Mouse (Mus musculus) hindbrain, embryonic 11.5 days (tissue): Measurements from ENCODE around the gene Ttc4. TPM values are rescaled to one million over a fixed set of nuclear protein-coding genes. Genes with fewer than 3 reads are reported as not detected.
A peak's percentile ranks its signal among the peaks of the same experiment; 100 is the strongest.

ENCODE experiments used
- ATAC-seq: fragments of 200-750 bp; cut with Nextera tagmentation; 2 replicates; pipeline ENCODE4 v1.8.0; 2017; ENCODE audit warnings: mild to moderate bottlenecking, moderate TSS enrichment, moderate library complexity; ENCODE audit not compliant: low FRiP score
- DNase-seq: peaks from one replicate; pipeline ENCODE4 v3.0.0-alpha.2; 2015; ENCODE audit warnings: low spot score
- H3K27ac ChIP-seq: fragments of 300-500 bp; sonication (generic); 2 replicates; pipeline ENCODE4 v1.5.1; 2014; ENCODE audit warnings: mild to moderate bottlenecking, low read depth, low read length
- H3K27me3 ChIP-seq: fragments of 300-500 bp; sonication (generic); 2 replicates; pipeline ENCODE4 v1.6.1; 2014; ENCODE audit warnings: mild to moderate bottlenecking, low read length, moderate library complexity, mixed read lengths; ENCODE audit not compliant: control insufficient read depth, insufficient read depth
- H3K36me3 ChIP-seq: fragments of 300-500 bp; sonication (generic); 2 replicates; pipeline ENCODE4 v1.6.1; 2014; ENCODE audit warnings: mild to moderate bottlenecking, low read length, moderate library complexity, mixed read lengths; ENCODE audit not compliant: control insufficient read depth, insufficient read depth
- H3K4me1 ChIP-seq: fragments of 300-500 bp; sonication (generic); replicated peaks from 2 replicates; pipeline ENCODE4 v1.6.1; 2014; ENCODE audit warnings: low read length, mixed read lengths; ENCODE audit not compliant: control insufficient read depth, insufficient read depth
- H3K4me2 ChIP-seq: fragments of 300-500 bp; sonication (generic); replicated peaks from 2 replicates; pipeline ENCODE4 v1.6.1; 2014; ENCODE audit warnings: mild to moderate bottlenecking, low read depth, low read length
- H3K4me3 ChIP-seq: fragments of 300-500 bp; sonication (generic); 2 replicates; pipeline ENCODE4 v1.5.1; 2014; ENCODE audit warnings: low read depth, low read length
- H3K9ac ChIP-seq: fragments of 300-500 bp; sonication (generic); 2 replicates; pipeline ENCODE4 v1.6.1; 2014; ENCODE audit warnings: low read depth, low read length
- H3K9me3 ChIP-seq: fragments of 300-500 bp; sonication (generic); 2 replicates; pipeline ENCODE4 v1.6.1; 2016; ENCODE audit warnings: low read length; ENCODE audit not compliant: control insufficient read depth
- WGBS: fragments of 180-500 bp; shearing (Covaris S2); extraction: QIAGEN DNeasy Blood & Tissue Kit; methylation state at CpG from one replicate; pipeline ENCODE4 v1.1.7; 2014; 5-methylcytosine and 5-hydroxymethylcytosine counted together
- polyA plus RNA-seq: library from polyadenylated mRNA; unstranded; fragments of >200 nt; fragmentation: Nextera tagmentation; extraction: Ambion mirVana; gene quantifications from 2 replicates; pipeline ENCODE4 v1.2.1, GENCODE M21; 2014

The Ttc4 gene
- 78.5 and 95.4 TPM in 2 replicates for polyA plus RNA-seq

GRCm38 (mm10) chr4:106678442-106679118 lies at the start of gene Ttc4:
Ttc4 (minus strand) TSS chr4:106678944.
- H3K36me3 ChIP-seq = no peaks in the 10 kb centered on the region; the same call in none of the 2 replicates
- H3K4me3 ChIP-seq = peak within 1 kb of the TSS; percentile 83
- H3K4me2 ChIP-seq = peak within 1 kb of the TSS; percentile 76
- 0 out of 2 replicates have a peak, but pooled peaks cover 2% of the 10 kb centered on the region for H3K4me1 ChIP-seq
- H3K9me3 ChIP-seq = no peaks in the 10 kb centered on the region
- under 1% methylated on average over 43 of the region's 43 CpGs for WGBS
- H3K9ac ChIP-seq = peak within 1 kb of the TSS; percentile 79
- DNase-seq = peak; percentile 96
- ATAC-seq = peak; percentile 98
- no peaks in the 10 kb centered on the region for H3K27me3 ChIP-seq
- H3K27ac ChIP-seq = no peak within 1 kb of the TSS

DNA sequence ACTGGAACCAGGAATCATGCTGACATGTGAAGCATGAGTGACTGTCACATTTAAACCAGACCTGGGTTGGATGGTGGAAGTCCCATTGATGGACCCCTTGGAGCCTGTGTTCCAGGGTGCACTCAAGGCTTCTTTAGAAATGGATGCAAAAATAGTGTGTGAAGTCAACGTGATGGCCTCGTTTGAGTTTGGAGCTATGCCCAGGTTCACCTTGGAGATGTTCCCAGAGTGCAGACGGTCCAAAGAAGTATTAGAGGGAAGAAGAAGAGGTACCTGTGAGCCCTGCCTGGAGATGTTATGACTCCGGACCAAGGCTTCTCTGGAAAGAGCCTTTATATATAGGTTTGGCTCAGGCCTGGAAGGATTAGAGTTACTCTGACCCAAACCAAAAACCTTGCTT lies 41.9 kb upstream of the Ttc4 start:
- H3K36me3 ChIP-seq = no peaks in the 10 kb centered on the region
- no peak for DNase-seq
- H3K4me3 ChIP-seq = no peak overlapping the region
- WGBS = 93% methylated on average over 4 of the region's 4 CpGs
- no peak for ATAC-seq
- no peak overlapping the region for H3K4me2 ChIP-seq
- no peak overlapping the region for H3K9ac ChIP-seq
- H3K9me3 ChIP-seq = no peaks in the 10 kb centered on the region
- no peak overlapping the region for H3K27ac ChIP-seq
- no peaks in the 10 kb centered on the region for H3K27me3 ChIP-seq
- no peaks in the 10 kb centered on the region for H3K4me1 ChIP-seq

GRCm38 (mm10) chr4:106713622-106714021 lies 34.9 kb upstream of the Ttc4 start:
- no peak overlapping the region for H3K9ac ChIP-seq
- ATAC-seq (peak; percentile 33; the same call in 1 of the 2 replicates), DNase-seq (no peak)
- 92% methylated on average over 6 of the region's 6 CpGs for WGBS
- H3K4me2 ChIP-seq = no peak overlapping the region
- no peaks in the 10 kb centered on the region for H3K27me3 ChIP-seq
- H3K4me1 ChIP-seq = no peaks in the 10 kb centered on the region
- H3K36me3 ChIP-seq = no peaks in the 10 kb centered on the region
- no peak overlapping the region for H3K4me3 ChIP-seq
- no peaks in the 10 kb centered on the region for H3K9me3 ChIP-seq
- no peak overlapping the region for H3K27ac ChIP-seq

- no peaks in the 10 kb centered on the region for H3K9me3 ChIP-seq
- WGBS = 1% methylated on average over 8 of the region's 8 CpGs
- H3K4me2 ChIP-seq = no peak overlapping the region
- no peak overlapping the region for H3K27ac ChIP-seq
- no peak overlapping the region for H3K9ac ChIP-seq
- DNase-seq = peak; percentile 87
- 0 out of 2 replicates have a peak, but pooled peaks have one; percentile 40 for ATAC-seq
- H3K36me3 ChIP-seq = no peaks in the 10 kb centered on the region
- H3K4me1 ChIP-seq = no peaks in the 10 kb centered on the region
- H3K4me3 ChIP-seq = no peak overlapping the region
- H3K27me3 ChIP-seq = no peaks in the 10 kb centered on the region
Observed at GRCm38 (mm10) chr4:106708408-106708807, 29.7 kb upstream of the Ttc4 start.

- DNase-seq (no peak), ATAC-seq (no peak)
- H3K4me1 ChIP-seq = no peaks in the 10 kb centered on the region
- no peak overlapping the region for H3K27ac ChIP-seq
- H3K9ac ChIP-seq = no peak overlapping the region
- no peaks in the 10 kb centered on the region for H3K36me3 ChIP-seq
- no peaks in the 10 kb centered on the region for H3K27me3 ChIP-seq
- no peaks in the 10 kb centered on the region for H3K9me3 ChIP-seq
- no peak overlapping the region for H3K4me2 ChIP-seq
- H3K4me3 ChIP-seq = no peak overlapping the region
- WGBS = 50% methylated on average over 5 of the region's 5 CpGs
Observed at GRCm38 (mm10) chr4:106707957-106708356, 29.2 kb upstream of the Ttc4 start.

- DNase-seq = no peak
- H3K9ac ChIP-seq = peak overlapping the region; percentile 2; the same call in 1 of the 2 replicates
Observed at GRCm38 (mm10) chr4:106705096-106705665, 26.4 kb upstream of the Ttc4 start.

GRCm38 (mm10) chr4:106704416-106704815 lies 25.7 kb upstream of the Ttc4 start:
- H3K4me2 ChIP-seq = no peak overlapping the region
- WGBS = 73% methylated on average over 11 of the region's 11 CpGs
- DNase-seq (no peak), ATAC-seq (no peak)
- no peak overlapping the region for H3K4me3 ChIP-seq
- no peak overlapping the region for H3K27ac ChIP-seq
- no peaks in the 10 kb centered on the region for H3K27me3 ChIP-seq
- no peaks in the 10 kb centered on the region for H3K9me3 ChIP-seq
- H3K9ac ChIP-seq = no peak overlapping the region
- H3K4me1 ChIP-seq = no peaks in the 10 kb centered on the region
- H3K36me3 ChIP-seq = no peaks in the 10 kb centered on the region

More at GRCm38 (mm10) chr4:106705096-106705665, 26.4 kb upstream of the Ttc4 start:
- ATAC-seq = no peak
- Histone ChIP-seq H3K9me3 (no peaks in the 10 kb centered on the region), H3K4me2 (no peak overlapping the region), H3K27me3 (no peaks in the 10 kb centered on the region), H3K27ac (no peak overlapping the region), H3K4me1 (no peaks in the 10 kb centered on the region), H3K36me3 (no peaks in the 10 kb centered on the region), H3K4me3 (no peak overlapping the region)
- WGBS = 43% methylated on average over 8 of the region's 8 CpGs

DNA sequence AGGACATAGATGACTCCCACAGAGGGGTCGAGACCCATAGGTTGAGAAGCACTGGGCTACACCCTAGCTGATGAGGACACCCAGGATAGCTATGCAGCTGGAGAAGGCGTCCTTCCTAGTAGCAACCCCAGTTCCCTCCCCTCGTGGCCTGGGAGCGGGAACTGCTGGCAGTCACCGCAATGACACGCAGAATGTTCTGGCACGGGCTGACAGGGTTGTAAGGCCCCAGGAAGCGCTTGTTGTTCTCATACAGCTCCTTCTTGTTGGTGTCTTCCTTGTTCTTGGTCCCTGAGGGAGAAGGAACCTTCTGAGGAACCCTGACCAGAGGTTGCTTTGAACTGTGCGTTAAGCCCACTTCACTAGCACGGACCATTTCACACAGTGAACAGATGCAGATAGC lies 25.2 kb upstream of the Ttc4 start:
- DNase-seq (no peak), ATAC-seq (no peak)
- WGBS = 80% methylated on average over 10 of the region's 10 CpGs
- H3K36me3 ChIP-seq = no peaks in the 10 kb centered on the region
- no peak overlapping the region for H3K4me2 ChIP-seq
- H3K4me3 ChIP-seq = no peak overlapping the region
- H3K9me3 ChIP-seq = no peaks in the 10 kb centered on the region
- H3K27ac ChIP-seq = no peak overlapping the region
- H3K27me3 ChIP-seq = no peaks in the 10 kb centered on the region
- no peak overlapping the region for H3K9ac ChIP-seq
- H3K4me1 ChIP-seq = no peaks in the 10 kb centered on the region

- no peaks in the 10 kb centered on the region for H3K27me3 ChIP-seq
- no peak overlapping the region for H3K4me2 ChIP-seq
- H3K36me3 ChIP-seq = no peaks in the 10 kb centered on the region
- H3K4me3 ChIP-seq = no peak overlapping the region
- WGBS = 61% methylated on average over 4 of the region's 4 CpGs
- DNase-seq = no peak
- no peak overlapping the region for H3K27ac ChIP-seq
- H3K9ac ChIP-seq = no peak overlapping the region
- H3K9me3 ChIP-seq = no peaks in the 10 kb centered on the region
- H3K4me1 ChIP-seq = no peaks in the 10 kb centered on the region
- ATAC-seq = no peak
Observed at GRCm38 (mm10) chr4:106700798-106701197, 22.1 kb upstream of the Ttc4 start.
